Mouse (Mus musculus) common myeloid progenitor, adult 5-6 weeks (primary cell): Measurements from ENCODE around the gene Snrk. TPM values are rescaled to one million over a fixed set of nuclear protein-coding genes. Genes with fewer than 3 reads are reported as not detected.
A peak's percentile ranks its signal among the peaks of the same experiment; 100 is the strongest.

Experiments used
- ATAC-seq: replicated peaks from 2 replicates; pipeline ENCODE4 v1.8.0; 2016; ENCODE audit warnings: low read depth, mild to moderate bottlenecking, moderate TSS enrichment, inconsistent platforms; ENCODE audit not compliant: poor library complexity, severe bottlenecking
- total RNA-seq: library from RNA; stranded (forward); fragments of 200-1000, 187-1606 nt; gene quantifications from 2 replicates; pipeline ENCODE4 v1.2.3, GENCODE M21; 2017

Snrk gene
- total RNA-seq, 1 experiment from 2014 or later = 37.7 TPM

GRCm38 (mm10) chr9:122174723-122175122 is 57.7 kb downstream of the Snrk start:
- ATAC-seq = no peak

DNA sequence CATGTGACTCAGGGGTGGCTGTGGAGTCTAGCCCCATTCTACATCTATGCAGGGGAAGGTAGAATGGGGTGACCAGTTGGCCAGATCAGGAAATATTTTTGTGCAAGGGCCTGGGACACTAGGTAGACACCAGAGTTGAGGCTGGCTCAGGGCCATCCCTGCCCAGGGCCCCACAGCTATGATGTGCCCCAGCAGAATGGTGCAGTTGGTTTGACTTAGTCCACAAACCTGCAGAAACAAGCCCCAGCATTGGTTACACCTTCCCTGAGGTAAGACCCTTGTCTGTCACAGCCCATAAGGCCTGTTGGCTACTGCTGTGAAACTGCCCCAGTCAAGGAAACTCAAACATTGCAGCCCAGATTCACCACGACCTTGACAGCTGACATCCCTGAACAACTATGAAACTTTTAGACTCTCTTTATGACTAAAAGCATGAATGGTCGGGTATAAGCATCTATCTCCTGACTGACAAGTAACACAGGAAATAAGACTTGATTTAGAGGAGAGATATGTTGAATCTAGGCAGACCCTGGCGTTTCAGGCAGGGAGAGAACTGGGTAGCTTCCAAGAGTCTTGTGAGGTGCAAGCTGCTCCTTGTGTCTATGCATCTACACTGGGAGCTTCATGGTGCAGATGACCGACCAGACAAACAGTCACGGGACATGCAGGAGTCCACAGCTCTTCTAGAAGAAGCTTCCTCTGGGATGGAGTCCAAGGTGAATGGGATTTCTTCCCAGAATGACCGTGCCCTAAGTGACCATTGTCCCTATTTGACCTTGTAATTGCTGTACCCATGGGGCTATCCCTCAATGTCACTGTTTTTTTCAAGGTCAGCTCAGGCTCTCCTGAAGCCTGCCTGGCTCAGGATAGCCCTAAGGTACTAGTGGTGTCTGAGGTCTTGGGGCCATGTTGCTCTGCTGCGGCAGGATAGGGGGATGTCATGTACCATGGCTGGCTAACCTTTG is 60.5 kb downstream of the Snrk start:
- no peak for ATAC-seq

- ATAC-seq = no peak
Measured at GRCm38 (mm10) chr9:122178427-122178826, 61.4 kb downstream of the Snrk start.

GRCm38 (mm10) chr9:122180105-122180504 is 63.0 kb downstream of the Snrk start:
- no peak for ATAC-seq

DNA sequence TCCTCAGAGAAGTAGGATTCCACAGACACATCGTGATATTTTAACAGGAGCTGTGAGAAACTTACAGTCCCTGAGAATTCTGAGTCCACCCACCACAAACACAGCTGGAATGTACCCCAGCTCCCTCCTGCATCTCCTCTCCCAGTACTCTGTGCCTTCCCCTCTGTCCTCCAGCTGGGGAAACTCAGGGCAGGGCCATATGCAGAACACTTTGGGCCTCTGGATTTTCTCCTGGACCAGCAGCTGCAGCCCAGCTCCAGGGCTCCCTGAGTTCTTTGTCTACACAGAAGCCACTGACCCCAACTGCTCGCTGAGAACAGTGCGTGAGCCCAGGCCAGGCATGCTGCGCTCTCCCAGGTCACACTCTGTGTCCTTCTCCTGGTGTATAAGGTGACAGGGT is 66.0 kb downstream of the Snrk start:
- ATAC-seq = no peak

GRCm38 (mm10) chr9:122184329-122184728 is 67.3 kb downstream of the Snrk start:
- ATAC-seq = no peak

DNA sequence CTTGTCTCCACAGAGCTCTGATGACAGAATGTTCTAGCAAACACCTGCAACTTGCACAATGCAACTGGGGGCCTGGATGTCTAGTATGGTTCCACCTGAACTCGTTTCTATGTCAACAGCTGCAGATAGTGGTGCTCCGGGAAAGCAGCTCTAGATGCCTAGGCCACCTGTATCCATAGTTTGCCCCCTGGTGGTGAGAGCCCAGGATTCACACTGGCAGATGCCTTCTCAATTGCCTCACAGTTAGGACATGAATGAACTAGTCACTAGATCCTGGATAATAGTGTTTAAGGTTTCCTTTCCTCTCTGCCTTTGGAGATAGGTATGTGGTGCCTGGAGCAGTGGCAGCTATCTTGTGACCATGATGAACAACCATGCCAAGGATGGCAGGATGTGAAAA is 68.0 kb downstream of the Snrk start:
- ATAC-seq = peak; percentile 43; the same call in 1 of the 2 replicates

DNA sequence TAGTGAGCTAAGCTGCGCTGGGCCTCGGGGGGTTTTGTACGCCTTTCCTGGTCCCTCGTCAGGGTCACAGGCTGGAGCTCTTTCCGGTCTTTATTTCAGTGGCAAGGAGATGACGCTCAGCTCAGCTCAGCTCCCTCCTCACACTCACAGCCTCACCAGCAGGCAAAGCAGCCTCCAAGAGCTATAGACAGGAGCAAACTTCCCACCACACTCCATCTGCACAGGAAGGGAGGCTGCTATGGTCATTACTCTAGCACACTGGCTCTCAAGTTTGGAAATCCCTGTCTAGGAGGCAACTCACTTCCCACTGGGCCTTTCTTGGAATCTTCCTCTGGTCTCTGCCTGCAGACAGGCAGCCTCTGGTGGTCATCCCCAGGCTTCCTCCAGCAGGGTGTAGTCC is 68.9 kb downstream of the Snrk start:
- ATAC-seq = no peak

GRCm38 (mm10) chr9:122186643-122187226 is 69.7 kb downstream of the Snrk start:
- no peak for ATAC-seq

GRCm38 (mm10) chr9:122187451-122187921 is 70.4 kb downstream of the Snrk start:
- no peak for ATAC-seq

GRCm38 (mm10) chr9:122188724-122189123 is 71.7 kb downstream of the Snrk start:
- peak; percentile 92 for ATAC-seq

DNA sequence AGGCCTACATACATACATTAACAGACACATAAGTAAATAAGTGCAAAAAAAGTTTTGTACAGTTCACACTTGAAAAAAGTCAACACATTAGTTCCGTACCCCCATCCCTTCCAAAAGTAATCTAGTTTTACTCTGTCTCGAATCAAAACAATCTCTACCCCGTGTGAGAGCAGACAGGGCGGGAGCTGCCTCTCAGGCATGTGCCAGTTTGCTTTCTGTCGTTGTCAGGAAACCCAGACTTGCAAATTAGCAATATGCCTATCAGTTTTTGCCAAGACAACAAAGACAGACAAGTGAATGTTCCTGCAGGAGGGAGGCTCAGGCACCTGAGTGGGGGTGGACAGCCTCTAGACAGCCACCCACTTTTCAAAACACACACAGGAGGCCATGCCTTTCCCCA is 76.3 kb downstream of the Snrk start:
- ATAC-seq = no peak

DNA sequence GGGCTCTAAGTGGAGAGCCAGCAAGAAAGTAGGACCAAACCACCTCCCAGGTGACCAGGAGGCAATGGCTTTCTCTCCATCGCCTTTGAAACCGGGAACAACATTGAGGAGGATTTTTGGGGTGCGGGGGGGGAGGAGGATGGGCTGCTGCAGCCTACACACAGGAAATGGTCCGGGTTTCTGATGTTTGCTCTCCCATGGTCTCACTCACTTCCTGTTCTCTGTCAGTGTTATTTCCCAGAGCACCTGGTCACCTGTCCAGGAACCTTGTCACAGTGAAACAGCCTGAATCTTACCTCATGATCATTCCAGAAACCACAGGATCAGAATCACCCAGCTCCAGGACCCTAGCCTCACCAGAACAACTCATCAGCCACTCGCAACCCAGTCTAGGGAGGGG is 76.8 kb downstream of the Snrk start:
- no peak for ATAC-seq

DNA sequence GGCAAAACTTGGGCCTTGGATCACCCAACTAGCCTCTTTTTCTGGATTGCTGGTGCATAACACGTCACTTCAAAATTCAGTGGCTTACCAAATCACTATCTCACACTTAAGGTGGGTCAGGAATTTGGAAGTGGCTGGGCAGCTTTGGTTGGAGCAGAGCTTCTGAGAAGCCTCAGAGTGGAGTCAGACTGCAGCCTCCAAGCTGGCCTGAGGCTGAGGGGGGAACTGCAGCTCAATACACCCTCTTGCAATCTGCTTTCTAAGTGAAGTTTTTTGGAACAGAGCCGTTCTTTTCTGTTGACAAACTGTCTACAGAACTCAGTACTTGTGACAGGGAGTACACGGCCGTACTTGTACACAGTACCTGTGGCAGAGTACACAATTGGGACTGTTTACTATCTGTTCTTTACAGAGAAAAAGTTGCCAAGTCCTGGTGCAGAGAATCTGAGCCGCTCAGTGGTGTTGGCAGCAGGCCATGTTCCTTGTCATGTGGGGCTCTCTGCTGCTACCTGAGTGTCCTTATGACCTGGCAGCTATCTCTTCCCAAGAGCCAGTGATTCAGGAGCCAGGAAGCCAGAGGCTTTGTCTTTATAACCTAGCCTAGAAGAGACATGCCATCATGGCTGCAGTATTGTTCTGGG is 78.1 kb downstream of the Snrk start:
- ATAC-seq = no peak

- ATAC-seq = no peak
Measured at GRCm38 (mm10) chr9:122197021-122197420, 80.0 kb downstream of the Snrk start.

GRCm38 (mm10) chr9:122198621-122199020 is 81.6 kb downstream of the Snrk start:
- ATAC-seq = no peak

DNA sequence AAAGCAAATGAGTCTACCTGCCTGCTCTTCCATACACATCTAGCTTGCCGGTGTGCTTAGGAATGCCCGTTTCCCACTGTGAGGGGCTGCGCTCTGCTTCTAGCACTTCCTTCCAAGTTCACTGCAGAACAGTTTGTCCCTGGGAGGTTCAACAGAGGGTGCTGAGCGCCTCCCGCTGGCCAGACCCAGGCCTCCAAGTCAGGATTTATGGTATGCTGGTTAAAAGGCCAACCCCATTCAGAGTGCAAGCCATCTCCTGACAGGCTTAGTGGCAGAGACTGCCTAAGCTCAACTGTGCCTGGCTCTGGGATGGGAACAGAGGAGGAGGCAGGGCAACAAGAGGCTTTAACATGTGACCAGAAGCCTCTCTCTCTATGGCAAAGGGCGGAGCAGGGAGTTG is 82.2 kb downstream of the Snrk start:
- peak; percentile 62; the same call in 1 of the 2 replicates for ATAC-seq

- 0 out of 2 replicates have a peak, but pooled peaks have one; percentile 36 for ATAC-seq
Measured at GRCm38 (mm10) chr9:122204508-122204907, 87.4 kb downstream of the Snrk start.

- ATAC-seq = no peak
Measured at GRCm38 (mm10) chr9:122205543-122206200, 88.6 kb downstream of the Snrk start.

- no peak for ATAC-seq
Measured at GRCm38 (mm10) chr9:122208311-122208710, 91.2 kb downstream of the Snrk start.
